Mouse (Mus musculus) G1E (cell line): ENCODE data around the gene Flt3l. TPM values are rescaled to one million over a fixed set of nuclear protein-coding genes. Genes with fewer than 3 reads are reported as not detected.

Experiments
- ATAC-seq: 2 replicates; pipeline ENCODE4 v1.8.0; 2016; ENCODE audit warnings: mild to moderate bottlenecking; ENCODE audit not compliant: insufficient number of reproducible peaks, poor library complexity, low FRiP score, severe bottlenecking; ENCODE audit errors: extremely low read depth
- DNase-seq: peaks from one replicate; pipeline ENCODE4 v3.0.0; 2012; ENCODE audit warnings: low spot score
- H3K27me3 ChIP-seq: 2 replicates; pipeline ENCODE4 v1.6.1; 2012; ENCODE audit warnings: mild to moderate bottlenecking, low read length, inconsistent platforms; ENCODE audit not compliant: insufficient read depth
- H3K36me3 ChIP-seq: replicated peaks from 2 replicates; pipeline ENCODE3; 2012; ENCODE audit warnings: mild to moderate bottlenecking, inconsistent platforms
- H3K4me1 ChIP-seq: 2 replicates; pipeline ENCODE4 v1.6.1; 2012; ENCODE audit warnings: low read depth, low read length, inconsistent platforms, mixed read lengths; ENCODE audit not compliant: insufficient read depth
- H3K4me3 ChIP-seq: 2 replicates; pipeline ENCODE4 v1.5.1; 2012; ENCODE audit warnings: low read depth, mild to moderate bottlenecking, inconsistent platforms, low read length, moderate library complexity, mixed read lengths
- H3K9me3 ChIP-seq: replicated peaks from 2 replicates; pipeline ENCODE4 v1.6.1; 2012; ENCODE audit warnings: inconsistent platforms
- CTCF ChIP-seq: IDR thresholded peaks from 2 replicates; pipeline ENCODE4 v1.5.1; 2012; ENCODE audit warnings: low read depth, low read length, inconsistent platforms, mixed read lengths
- GATA1 ChIP-seq: IDR thresholded peaks from 2 replicates; pipeline ENCODE4 v1.6.1; 2012; ENCODE audit warnings: borderline replicate concordance, low read length, inconsistent platforms, mixed read lengths
- GATA2 ChIP-seq: IDR thresholded peaks from 2 replicates; pipeline ENCODE4 v1.6.1; 2012; ENCODE audit warnings: low read depth, low read length, inconsistent platforms, borderline replicate concordance
- POLR2AphosphoS5 ChIP-seq: IDR thresholded peaks from 2 replicates; pipeline ENCODE4 v1.6.1; 2012; ENCODE audit warnings: low read depth, low read length, inconsistent platforms; ENCODE audit not compliant: insufficient replicate concordance
- TAL1 ChIP-seq: conservative IDR thresholded peaks from 2 replicates; pipeline ENCODE4 v1.6.1; 2012; ENCODE audit warnings: low read depth, low read length, inconsistent platforms, mixed read lengths
- polyA plus RNA-seq: library from polyadenylated mRNA; stranded (reverse); fragments of >175 nt; gene quantifications from 2 replicates; pipeline ENCODE4 v1.2.3, GENCODE M21; 2012
- total RNA-seq, 2 experiments: library from RNA; stranded (forward) in 1 of 2; stranded (reverse) in 1 of 2; fragments of 200-1000 nt in 1 of 2; fragments of >200 nt in 1 of 2; fragmentation: Nextera tagmentation in 1 of 2; gene quantifications; 2 replicates each; pipeline ENCODE4 v1.2.3; 2014 to 2017

The Flt3l gene
- total and polyA plus RNA-seq, 3 experiments = 38.8 to 75.7 (median 41.0) TPM

DNA sequence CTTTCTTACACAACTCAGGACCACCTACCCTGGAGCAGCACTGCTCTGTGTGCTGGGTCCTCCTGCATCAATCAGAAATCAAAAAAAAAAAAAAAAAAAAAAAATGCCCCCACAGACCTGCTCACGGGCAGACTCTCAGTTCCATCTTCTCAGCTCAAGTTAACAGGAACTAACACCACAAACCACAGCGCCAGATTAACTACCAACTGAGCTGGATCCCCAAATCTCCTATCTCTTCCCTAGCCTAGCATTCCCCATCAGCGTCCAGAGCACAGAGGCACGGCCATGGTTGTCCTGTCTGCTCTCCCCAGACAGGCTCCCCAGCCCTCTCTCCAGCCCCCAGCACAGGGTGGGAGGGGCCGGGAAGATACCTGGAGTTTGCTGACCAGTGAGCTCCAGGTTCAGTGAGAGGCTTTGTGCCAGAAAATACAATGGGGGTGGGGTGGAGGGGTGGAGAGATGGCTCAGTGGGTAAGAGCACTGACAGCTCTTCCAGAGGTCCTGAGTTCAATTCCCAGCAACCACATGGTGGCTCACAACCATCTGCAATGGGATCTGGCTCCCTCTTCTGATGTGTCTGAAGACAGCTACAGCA, 29.1 kb downstream of the Flt3l start:
- no peak overlapping the region for H3K4me3 ChIP-seq
- no peak for TF ChIP-seq TAL1
- no peak for TF ChIP-seq GATA1
- no peak for TF ChIP-seq GATA2
- no peak for TF ChIP-seq POLR2AphosphoS5
- TF ChIP-seq CTCF = no peak
- DNase-seq (no peak), ATAC-seq (no peak)
- H3K36me3 ChIP-seq = no peaks in the 10 kb centered on the region
- H3K27me3 ChIP-seq = peaks cover 50% of the 10 kb centered on the region
- peaks cover 20% of the 10 kb centered on the region for H3K4me1 ChIP-seq
- H3K9me3 ChIP-seq = no peaks in the 10 kb centered on the region

DNA sequence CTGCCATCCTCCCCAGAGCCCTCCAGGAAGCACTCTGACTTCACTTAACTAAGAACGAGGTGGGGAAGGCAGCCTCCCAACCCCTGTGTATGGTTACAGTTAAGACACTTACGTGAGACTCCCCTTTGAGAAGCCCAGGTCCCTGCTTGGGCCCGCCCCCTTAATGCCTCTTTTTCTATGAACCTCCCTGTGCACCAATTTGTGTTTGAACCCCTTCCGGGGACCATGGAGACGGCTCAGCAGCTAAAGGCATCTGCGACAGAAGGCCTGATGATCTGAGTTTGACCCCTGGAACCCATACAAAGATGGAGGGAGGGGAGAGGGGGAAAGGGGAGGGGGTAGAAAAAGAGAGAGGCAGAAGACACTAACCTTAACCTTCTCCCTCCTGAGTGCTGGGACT, 29.8 kb downstream of the Flt3l start:
- H3K36me3 ChIP-seq = no peaks in the 10 kb centered on the region
- peaks cover 15% of the 10 kb centered on the region for H3K4me1 ChIP-seq
- no peak overlapping the region for H3K4me3 ChIP-seq
- ATAC-seq (no peak), DNase-seq (no peak)
- H3K27me3 ChIP-seq = peaks cover 57% of the 10 kb centered on the region
- no peak for TF ChIP-seq GATA2
- TF ChIP-seq TAL1 = no peak
- no peak for TF ChIP-seq CTCF
- TF ChIP-seq GATA1 = no peak
- TF ChIP-seq POLR2AphosphoS5 = no peak
- no peaks in the 10 kb centered on the region for H3K9me3 ChIP-seq

DNA sequence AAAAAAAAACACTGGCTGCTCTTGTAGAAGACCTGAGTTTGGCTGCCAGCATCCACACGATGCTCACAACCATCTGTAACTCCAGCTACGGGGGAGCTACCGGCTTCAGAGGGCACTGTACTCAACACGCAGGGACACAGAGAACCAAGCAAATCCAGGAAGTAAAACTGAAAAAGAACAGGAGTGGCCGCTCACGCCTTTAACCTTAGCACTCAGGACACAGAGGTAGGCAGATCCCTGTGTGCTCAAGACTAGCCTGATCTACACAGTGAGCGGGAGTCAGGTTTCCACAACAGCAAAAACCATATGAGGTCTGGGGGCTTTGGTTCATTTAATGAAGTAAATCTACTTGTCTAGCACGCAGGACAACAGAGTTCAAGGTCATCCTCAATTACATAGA, 30.7 kb downstream of the Flt3l start:
- Histone ChIP-seq H3K4me3 (no peak overlapping the region), H3K9me3 (no peaks in the 10 kb centered on the region), H3K36me3 (no peaks in the 10 kb centered on the region), H3K27me3 (peaks cover 55% of the 10 kb centered on the region), H3K4me1 (peaks cover 12% of the 10 kb centered on the region)
- ATAC-seq = no peak
- no peak for DNase-seq
- TF ChIP-seq GATA2 (no peak), GATA1 (no peak)

DNA sequence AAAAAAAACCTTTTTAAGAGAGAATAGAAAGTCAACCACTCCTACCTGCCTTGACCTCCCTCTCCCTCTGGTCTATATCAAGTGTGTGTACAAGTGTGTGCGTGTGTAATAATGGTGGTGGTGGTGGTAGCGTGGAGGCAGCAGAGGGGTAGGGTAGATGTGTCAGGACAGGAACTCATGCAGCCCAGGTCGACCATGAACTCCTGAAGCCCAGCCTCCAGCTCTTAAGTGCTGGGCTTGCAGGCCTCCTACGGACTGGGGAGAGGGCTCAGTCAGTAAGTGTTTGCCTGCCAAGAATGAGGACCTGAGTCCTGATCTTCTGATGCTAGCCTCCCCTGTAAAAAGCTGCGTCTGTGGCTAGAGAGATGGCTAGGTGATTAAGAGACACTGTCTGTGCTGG, 31.3 kb downstream of the Flt3l start:
- ATAC-seq (no peak), DNase-seq (no peak)
- no peaks in the 10 kb centered on the region for H3K9me3 ChIP-seq
- H3K4me3 ChIP-seq = no peak overlapping the region
- H3K36me3 ChIP-seq = no peaks in the 10 kb centered on the region
- peaks cover 55% of the 10 kb centered on the region for H3K27me3 ChIP-seq
- TF ChIP-seq GATA2 = no peak
- TF ChIP-seq TAL1 = no peak
- TF ChIP-seq POLR2AphosphoS5 = no peak
- no peak for TF ChIP-seq CTCF
- TF ChIP-seq GATA1 = no peak
- peaks cover 10% of the 10 kb centered on the region for H3K4me1 ChIP-seq

DNA sequence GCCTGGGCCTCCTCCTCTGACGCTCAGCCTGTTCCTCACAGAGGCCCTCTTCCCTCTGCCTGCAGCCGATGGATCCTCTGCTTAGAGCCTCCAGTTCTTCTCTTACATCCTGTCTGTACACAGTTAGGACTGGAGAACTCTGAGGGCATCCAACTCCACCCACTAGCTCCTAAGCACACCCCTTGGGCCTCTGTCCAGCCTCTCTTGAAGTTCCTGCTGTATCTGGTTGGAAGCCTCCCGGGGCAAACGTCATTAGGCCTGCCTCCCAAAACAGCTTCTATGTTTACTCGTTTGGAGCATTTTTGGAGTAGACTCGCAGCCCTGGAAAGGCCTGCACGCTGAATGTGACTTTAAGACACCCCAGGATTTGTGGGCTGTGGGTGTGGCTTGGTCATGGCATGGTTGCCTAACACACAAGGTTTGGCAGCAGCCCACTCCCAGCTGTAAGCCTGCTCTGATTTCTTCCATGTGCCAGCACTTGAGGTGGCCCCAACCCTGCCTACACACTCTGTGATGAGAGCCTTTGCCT, 32.5 kb downstream of the Flt3l start, which contains the start of gene Fcgrt:
Fcgrt (minus strand) TSS at position 200 of the 529 bp plus-strand sequence.
- no peak within 1 kb of the TSS for H3K4me3 ChIP-seq
- H3K9me3 ChIP-seq = no peaks in the 10 kb centered on the region
- DNase-seq (no peak), ATAC-seq (no peak)
- H3K36me3 ChIP-seq = no peaks in the 10 kb centered on the region
- TF ChIP-seq TAL1 (no peak), CTCF (no peak), GATA2 (no peak), POLR2AphosphoS5 (no peak), GATA1 (no peak)
- peaks cover 55% of the 10 kb centered on the region for H3K27me3 ChIP-seq
- H3K4me1 ChIP-seq = peaks cover 12% of the 10 kb centered on the region

DNA sequence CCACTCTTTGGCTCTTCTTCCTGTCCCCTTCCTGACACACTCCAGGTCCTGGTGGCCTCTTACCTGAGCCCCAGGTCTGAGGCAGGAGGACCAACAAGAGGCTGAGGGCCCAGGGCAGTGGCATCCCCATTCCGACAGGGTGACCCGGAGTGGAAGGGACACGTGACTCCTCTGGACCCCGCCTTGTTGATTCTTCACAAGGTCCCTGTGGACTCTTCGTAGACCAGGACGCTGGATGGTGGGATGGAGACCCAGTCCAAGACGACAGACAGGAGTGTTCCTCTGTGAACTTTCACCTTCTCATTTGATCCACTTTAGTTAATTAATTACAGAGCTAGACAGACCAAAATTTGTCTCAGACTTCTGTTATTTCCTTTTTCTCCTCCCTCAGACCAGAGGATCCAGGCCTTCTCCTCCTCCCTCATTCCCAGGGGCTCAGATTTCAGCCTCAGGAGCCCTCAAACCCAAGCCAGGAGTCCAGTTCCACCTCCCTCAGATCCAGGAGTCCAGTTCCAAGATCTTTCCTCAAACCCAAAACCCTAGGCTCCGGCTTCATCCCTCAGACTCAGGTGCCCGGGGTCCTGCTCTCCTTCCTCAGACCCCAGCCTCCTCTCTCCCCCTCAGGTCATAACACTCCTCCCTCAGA, 33.2 kb downstream of the Flt3l start:
- no peak for DNase-seq
- Histone ChIP-seq H3K9me3 (no peaks in the 10 kb centered on the region), H3K27me3 (peaks cover 55% of the 10 kb centered on the region), H3K4me3 (no peak overlapping the region), H3K4me1 (peaks cover 15% of the 10 kb centered on the region), H3K36me3 (no peaks in the 10 kb centered on the region)
- ATAC-seq = no peak
- TF ChIP-seq POLR2AphosphoS5 = no peak
- TF ChIP-seq CTCF = no peak
- no peak for TF ChIP-seq GATA1
- TF ChIP-seq TAL1 = no peak
- no peak for TF ChIP-seq GATA2
